Mouse (Mus musculus) lung, embryonic 14.5 days (tissue): Measurements from ENCODE around the gene Izumo1r. TPM values are rescaled to one million over a fixed set of nuclear protein-coding genes. Genes with fewer than 3 reads are reported as not detected.

ENCODE experiments used
- ATAC-seq: fragments of 200-750 bp; cut with Nextera tagmentation; 2 replicates; pipeline ENCODE4 v1.8.0; 2017; ENCODE audit warnings: mild to moderate bottlenecking, moderate TSS enrichment, moderate library complexity; ENCODE audit not compliant: insufficient read depth
- DNase-seq: peaks from one replicate; pipeline ENCODE4 v3.0.0-alpha.2; 2015
- H3K27ac ChIP-seq: fragments of 300-500 bp; sonication (generic); 2 replicates; pipeline ENCODE4 v1.5.1; 2014; ENCODE audit warnings: low read depth, mild to moderate bottlenecking, moderate library complexity
- H3K27me3 ChIP-seq: fragments of 300-500 bp; sonication (generic); 2 replicates; pipeline ENCODE4 v1.6.1; 2014; ENCODE audit warnings: low read length, control low read depth; ENCODE audit not compliant: insufficient read depth
- H3K36me3 ChIP-seq: fragments of 300-500 bp; sonication (generic); 2 replicates; pipeline ENCODE4 v1.6.1; 2014; ENCODE audit warnings: control low read depth; ENCODE audit not compliant: insufficient read depth
- H3K4me1 ChIP-seq: fragments of 300-500 bp; sonication (generic); 2 replicates; pipeline ENCODE4 v1.6.1; 2014; ENCODE audit warnings: antibody characterized with exemption, control low read depth; ENCODE audit not compliant: insufficient read depth
- H3K4me2 ChIP-seq: fragments of 300-500 bp; sonication (generic); 2 replicates; pipeline ENCODE4 v1.6.1; 2014; ENCODE audit warnings: mild to moderate bottlenecking
- H3K4me3 ChIP-seq: fragments of 300-500 bp; sonication (generic); 2 replicates; pipeline ENCODE4 v1.5.1; 2014; ENCODE audit warnings: low read depth, low read length
- H3K9ac ChIP-seq: fragments of 300-500 bp; sonication (generic); 2 replicates; pipeline ENCODE4 v1.6.1; 2014
- H3K9me3 ChIP-seq: fragments of 300-500 bp; sonication (generic); 2 replicates; pipeline ENCODE4 v1.6.1; 2016; ENCODE audit warnings: low read depth, low read length, control low read depth
- CTCF ChIP-seq: IDR thresholded peaks from 2 replicates; pipeline ENCODE4 v1.5.1; 2016; ENCODE audit warnings: antibody characterized with exemption, low read depth
- WGBS: fragments of 180-500 bp; shearing (Covaris S2); extraction: QIAGEN DNeasy Blood & Tissue Kit; methylation state at CpG from one replicate; pipeline ENCODE4 v1.1.7; 2014; 5-methylcytosine and 5-hydroxymethylcytosine counted together
- polyA plus RNA-seq: library from polyadenylated mRNA; unstranded; fragments of >200 nt; fragmentation: Nextera tagmentation; extraction: Ambion mirVana; gene quantifications from 2 replicates; pipeline ENCODE4 v1.2.1, GENCODE M21; 2014

Gene Izumo1r
- polyA plus RNA-seq, 1 experiment from 2014 or later, result 0.34 TPM

DNA sequence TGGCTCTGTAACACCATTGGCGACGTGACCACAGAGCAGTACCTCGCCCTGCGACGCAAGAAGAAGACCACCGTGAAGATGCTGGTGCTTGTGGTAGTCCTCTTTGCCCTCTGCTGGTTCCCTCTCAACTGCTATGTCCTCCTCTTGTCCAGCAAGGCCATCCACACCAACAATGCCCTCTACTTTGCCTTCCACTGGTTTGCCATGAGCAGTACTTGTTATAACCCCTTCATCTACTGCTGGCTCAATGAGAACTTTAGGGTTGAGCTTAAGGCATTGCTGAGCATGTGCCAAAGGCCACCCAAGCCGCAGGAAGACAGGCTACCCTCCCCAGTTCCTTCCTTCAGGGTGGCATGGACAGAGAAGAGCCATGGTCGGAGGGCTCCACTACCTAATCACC, 35.4 kb downstream of the Izumo1r start:
- no peak for ATAC-seq
- H3K4me3 ChIP-seq, result no peak overlapping the region
- no peak overlapping the region for H3K9ac ChIP-seq
- no peaks in the 10 kb centered on the region for H3K36me3 ChIP-seq
- H3K9me3 ChIP-seq, result no peaks in the 10 kb centered on the region
- WGBS, result 93% methylated on average over 8 of the region's 8 CpGs
- no peak for TF ChIP-seq CTCF
- no peak overlapping the region for H3K27ac ChIP-seq
- H3K4me2 ChIP-seq, result no peak overlapping the region
- no peaks in the 10 kb centered on the region for H3K27me3 ChIP-seq
- no peaks in the 10 kb centered on the region for H3K4me1 ChIP-seq
- no peak for DNase-seq

GRCm38 (mm10) chr9:14866957-14867356, 36.8 kb downstream of the Izumo1r start:
- TF ChIP-seq CTCF, result peak; percentile 88
- Histone ChIP-seq H3K4me3 (no peak overlapping the region), H3K4me2 (no peak overlapping the region), H3K27ac (no peak overlapping the region), H3K9me3 (no peaks in the 10 kb centered on the region), H3K36me3 (no peaks in the 10 kb centered on the region), H3K9ac (no peak overlapping the region), H3K4me1 (no peaks in the 10 kb centered on the region), H3K27me3 (0 out of 2 replicates have a peak, but pooled peaks cover 3% of the 10 kb centered on the region)
- WGBS, result 21% methylated on average over 7 of the region's 7 CpGs
- DNase-seq (peak; percentile 87), ATAC-seq (peak; percentile 69)

- Histone ChIP-seq H3K4me2 (no peak overlapping the region), H3K27ac (no peak overlapping the region), H3K9ac (no peak overlapping the region), H3K9me3 (no peaks in the 10 kb centered on the region), H3K27me3 (peaks cover 23% of the 10 kb centered on the region), H3K4me1 (no peaks in the 10 kb centered on the region), H3K4me3 (no peak overlapping the region), H3K36me3 (no peaks in the 10 kb centered on the region)
- ATAC-seq (no peak), DNase-seq (no peak)
- no peak for TF ChIP-seq CTCF
- 74% methylated on average over 9 of the region's 9 CpGs for WGBS
Measured at GRCm38 (mm10) chr9:14864726-14865125, 39.0 kb downstream of the Izumo1r start.

GRCm38 (mm10) chr9:14863126-14863525, 40.6 kb downstream of the Izumo1r start:
- H3K27ac ChIP-seq, result no peak overlapping the region
- no peak for DNase-seq
- TF ChIP-seq CTCF, result no peak
- 94% methylated on average over 3 of the region's 3 CpGs for WGBS
- H3K9me3 ChIP-seq, result no peaks in the 10 kb centered on the region
- H3K27me3 ChIP-seq, result peaks cover 39% of the 10 kb centered on the region
- no peak for ATAC-seq
- H3K4me3 ChIP-seq, result no peak overlapping the region
- no peaks in the 10 kb centered on the region for H3K36me3 ChIP-seq
- no peaks in the 10 kb centered on the region for H3K4me1 ChIP-seq
- H3K9ac ChIP-seq, result no peak overlapping the region
- H3K4me2 ChIP-seq, result no peak overlapping the region

- whole genome bisulfite sequencing, result 3% methylated on average over 47 of the region's 47 CpGs
- Histone ChIP-seq H3K4me1 (no peaks in the 10 kb centered on the region), H3K9me3 (no peaks in the 10 kb centered on the region), H3K4me2 (peak within 1 kb of the TSS; percentile 76), H3K36me3 (no peaks in the 10 kb centered on the region), H3K4me3 (peak within 1 kb of the TSS; percentile 42), H3K9ac (peak within 1 kb of the TSS; percentile 23), H3K27ac (no peak within 1 kb of the TSS), H3K27me3 (peaks cover 46% of the 10 kb centered on the region)
- ATAC-seq (peak; percentile 87), DNase-seq (peak; percentile 73)
- no peak for TF ChIP-seq CTCF
Measured at GRCm38 (mm10) chr9:14859868-14860639, 43.7 kb downstream of the Izumo1r start, which contains the start of gene Gpr83. Gpr83 (plus strand) TSS chr9:14860210.

- Histone ChIP-seq H3K27me3 (peaks cover 46% of the 10 kb centered on the region), H3K36me3 (no peaks in the 10 kb centered on the region), H3K4me3 (no peak overlapping the region), H3K4me2 (no peak overlapping the region), H3K27ac (no peak overlapping the region), H3K4me1 (no peaks in the 10 kb centered on the region), H3K9me3 (no peaks in the 10 kb centered on the region), H3K9ac (no peak overlapping the region)
- TF ChIP-seq CTCF, result no peak
- no peak for DNase-seq
- WGBS, result 66% methylated on average over 3 of the region's 3 CpGs
- ATAC-seq, result no peak
Measured at GRCm38 (mm10) chr9:14858782-14859181, 45.0 kb downstream of the Izumo1r start.

GRCm38 (mm10) chr9:14858170-14858706, 45.5 kb downstream of the Izumo1r start:
- no peak overlapping the region for H3K27ac ChIP-seq
- no peak overlapping the region for H3K9ac ChIP-seq
- H3K9me3 ChIP-seq, result no peaks in the 10 kb centered on the region
- no peak for DNase-seq
- no peak for TF ChIP-seq CTCF
- no peaks in the 10 kb centered on the region for H3K4me1 ChIP-seq
- WGBS, result 61% methylated on average over 7 of the region's 7 CpGs
- H3K4me2 ChIP-seq, result no peak overlapping the region
- H3K27me3 ChIP-seq, result peaks cover 46% of the 10 kb centered on the region
- no peaks in the 10 kb centered on the region for H3K36me3 ChIP-seq
- ATAC-seq, result no peak
- no peak overlapping the region for H3K4me3 ChIP-seq
